8 mouse cellular contexts compared by ENCODE assay signal in the genomic region with DNA sequence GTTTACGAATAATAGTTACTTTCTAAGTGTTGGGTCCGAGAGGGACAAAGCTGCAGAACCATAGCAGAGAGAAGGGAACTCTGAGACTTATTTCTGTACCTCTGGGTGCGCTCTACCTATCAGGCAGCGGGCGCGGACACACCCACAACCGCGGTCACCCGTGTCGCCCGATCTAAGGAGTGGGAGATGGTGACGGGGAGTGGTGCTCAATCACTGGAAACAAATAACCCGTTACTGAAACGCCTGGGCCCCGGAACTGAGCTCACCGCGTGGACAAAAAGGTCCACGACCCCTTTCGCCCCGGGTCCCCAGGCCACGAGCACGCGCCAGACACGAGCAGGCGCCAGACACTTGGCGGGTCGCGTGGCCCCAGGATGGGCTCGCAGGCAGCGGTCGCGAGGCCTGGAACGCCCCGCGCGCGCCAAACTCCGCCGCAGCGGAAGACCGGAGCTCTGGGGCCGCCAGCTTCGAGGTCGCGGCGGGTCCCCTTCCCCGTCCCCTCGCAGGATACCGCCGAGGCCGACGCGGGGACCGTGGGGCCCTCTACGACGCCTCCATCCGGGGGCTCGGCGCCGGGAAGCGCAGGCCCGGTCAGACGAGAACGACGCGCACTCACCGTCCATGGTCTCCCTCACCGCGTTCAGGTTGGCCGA. TPM values are rescaled to one million over a fixed set of nuclear protein-coding genes. Genes with fewer than 3 reads are reported as not detected.
DNase-seq lines count a peak whose midpoint lies in the region; ATAC-seq and TF ChIP-seq lines count a peak whose summit lies in the region.

No protein-coding gene starts in this region.

- WGBS in heart, embryonic 11.5 days (ENCODE audit: insufficient replicate concordance): under 1% methylated on average over 68 of the region's 70 CpGs
- under 1% methylated on average over 70 of the region's 70 CpGs for WGBS in kidney, postnatal 0 days
- under 1% methylated on average over 57 of the region's 70 CpGs for WGBS in midbrain, embryonic 11.5 days

- H3K9ac ChIP-seq in heart, embryonic 11.5 days (ENCODE audit: low read depth, low read length): peak overlapping the region; percentile 95
- H3K9ac ChIP-seq in ES-E14 (ENCODE audit: insufficient read depth, low read depth, low read length, poor library complexity, severe bottlenecking): peak overlapping the region; percentile 96
- H3K9ac ChIP-seq in kidney, postnatal 0 days (ENCODE audit: low read depth, low read length): peak overlapping the region; percentile 96
- H3K9ac ChIP-seq in midbrain, embryonic 11.5 days (ENCODE audit: low read length): peak overlapping the region; percentile 96

- peaks cover 26% of the 10 kb centered on the region for H3K4me1 ChIP-seq in heart, embryonic 11.5 days (ENCODE audit: control insufficient read depth, insufficient read depth, low read length)
- H3K4me1 ChIP-seq in ES-E14 (ENCODE audit: control insufficient read depth in 2 of 2, insufficient read depth in 2 of 2, low read length in 2 of 2, poor library complexity in 1 of 2): peaks cover 0 to 8% of the 10 kb centered on the region in 2 experiments; a peak in 3 of 4 replicates
- peaks cover 50% of the 10 kb centered on the region for H3K4me1 ChIP-seq in erythroblast, embryonic 14.5 days (ENCODE audit: control insufficient read depth)
- peaks cover 13% of the 10 kb centered on the region for H3K4me1 ChIP-seq in kidney, postnatal 0 days (replicated peaks; ENCODE audit: insufficient read depth, low read length)
- H3K4me1 ChIP-seq in midbrain, embryonic 11.5 days (ENCODE audit: control insufficient read depth, insufficient read depth, low read length): peaks cover 20% of the 10 kb centered on the region

- no peaks in the 10 kb centered on the region for H3K27me3 ChIP-seq in heart, embryonic 11.5 days (ENCODE audit: control insufficient read depth, insufficient read depth, low read length)
- H3K27me3 ChIP-seq in erythroblast, embryonic 14.5 days (ENCODE audit: control insufficient read depth): no peaks in the 10 kb centered on the region
- H3K27me3 ChIP-seq in kidney, postnatal 0 days (ENCODE audit: insufficient read depth, low read length): no peaks in the 10 kb centered on the region
- H3K27me3 ChIP-seq in midbrain, embryonic 11.5 days (ENCODE audit: control insufficient read depth, insufficient read depth, low read length): no peaks in the 10 kb centered on the region

- H3K36me3 ChIP-seq in heart, embryonic 11.5 days (ENCODE audit: control insufficient read depth, insufficient read depth, low read length): no peaks in the 10 kb centered on the region
- H3K36me3 ChIP-seq in ES-E14 (ENCODE audit: control insufficient read depth, insufficient read depth, low read length, poor library complexity, severe bottlenecking): no peaks in the 10 kb centered on the region; the same call in 1 of the 2 replicates
- H3K36me3 ChIP-seq in erythroblast, embryonic 14.5 days (ENCODE audit: control insufficient read depth): peaks cover 31% of the 10 kb centered on the region
- H3K36me3 ChIP-seq in kidney, postnatal 0 days (ENCODE audit: insufficient read depth, low read length): no peaks in the 10 kb centered on the region
- H3K36me3 ChIP-seq in midbrain, embryonic 11.5 days (ENCODE audit: control insufficient read depth, insufficient read depth, low read length): no peaks in the 10 kb centered on the region

- peak; percentile 36 for ATAC-seq in heart, embryonic 11.5 days (replicated peaks; ENCODE audit: insufficient number of reproducible peaks, low FRiP score, low TSS enrichment)
- ATAC-seq in kidney, postnatal 0 days (replicated peaks; ENCODE audit: low FRiP score, low read depth): peak; percentile 47
- peak; percentile 14; the same call in 1 of the 2 replicates for ATAC-seq in midbrain, embryonic 11.5 days (ENCODE audit: low FRiP score)

- intact Hi-C loops in heart, postnatal 14 days (cut with DNase I): no loop called here

- no peaks in the 10 kb centered on the region for H3K9me3 ChIP-seq in heart, embryonic 11.5 days (replicated peaks; ENCODE audit: control insufficient read depth, low read length)
- no peaks in the 10 kb centered on the region for H3K9me3 ChIP-seq in ES-E14 (ENCODE audit: control insufficient read depth, insufficient read depth, low read depth, low read length)
- H3K9me3 ChIP-seq in erythroblast, embryonic 14.5 days (ENCODE audit: control insufficient read depth, low read length): no peaks in the 10 kb centered on the region
- H3K9me3 ChIP-seq in kidney, postnatal 0 days (replicated peaks; ENCODE audit: low read length): no peaks in the 10 kb centered on the region
- no peaks in the 10 kb centered on the region for H3K9me3 ChIP-seq in midbrain, embryonic 11.5 days (ENCODE audit: control insufficient read depth, low read length)

- H3K27ac ChIP-seq in heart, embryonic 11.5 days (ENCODE audit: low read depth, low read length): peak overlapping the region; percentile 88
- H3K27ac ChIP-seq in ES-E14 (ENCODE audit: insufficient read depth, low read depth, low read length, poor library complexity, severe bottlenecking): peak overlapping the region; percentile 73
- peak overlapping the region; percentile 93 for H3K27ac ChIP-seq in kidney, postnatal 0 days
- peak overlapping the region; percentile 76 for H3K27ac ChIP-seq in midbrain, embryonic 11.5 days (ENCODE audit: low read depth, low read length)

- no peak for DNase-seq in heart, postnatal 14 days
- no peak for DNase-seq in ES-E14 (ENCODE audit: low read depth, low spot score)
- peak; percentile 53 for DNase-seq in kidney, postnatal 0 days (ENCODE audit: low spot score)
- peak; percentile 89 for DNase-seq in midbrain, embryonic 11.5 days (ENCODE audit: low spot score, missing footprints)
- DNase-seq in thymus, postnatal 0 days (ENCODE audit: low spot score): no peak
- DNase-seq in cerebellum, adult 9-11 months: no peak

- H3K4me2 ChIP-seq in heart, embryonic 11.5 days: peak overlapping the region; percentile 76
- H3K4me2 ChIP-seq in kidney, postnatal 0 days (ENCODE audit: low read length): peak overlapping the region; percentile 84
- H3K4me2 ChIP-seq in midbrain, embryonic 11.5 days: peak overlapping the region; percentile 63

- no peak for TF ChIP-seq CTCF in kidney, postnatal 0 days (IDR thresholded peaks at IDR 0.05; ENCODE audit: low read depth)

- H3K4me3 ChIP-seq in heart, embryonic 11.5 days (ENCODE audit: low read depth, low read length): peak overlapping the region; percentile 87
- peak overlapping the region; percentile 95 to 99 for H3K4me3 ChIP-seq in ES-E14 (ENCODE audit: insufficient read depth in 1 of 2, low read depth in 1 of 2, low read length in 2 of 2, poor library complexity in 1 of 2, severe bottlenecking in 1 of 2)
- peak overlapping the region; percentile 96 for H3K4me3 ChIP-seq in erythroblast, embryonic 14.5 days (replicated peaks)
- peak overlapping the region; percentile 97 for H3K4me3 ChIP-seq in kidney, postnatal 0 days (replicated peaks; ENCODE audit: low read depth, low read length)
- peak overlapping the region; percentile 95 for H3K4me3 ChIP-seq in midbrain, embryonic 11.5 days (ENCODE audit: low read depth, low read length)

- in situ Hi-C loops in ES-E14 (cut with MboI; ENCODE audit: low sequenced_read_pairs in 2 of 2, unreplicated experiment in 2 of 2): no loop called here

RNA-seq across cellular contexts. Expression of a gene that starts 0.4 kb away (rescaled TPM):
- 93.1 and 97.9 TPM in 2 replicates for polyA plus RNA-seq in heart, embryonic 11.5 days (2014; fragmentation: Nextera tagmentation; extraction: Ambion mirVana)
- total RNA-seq in heart, postnatal 14 days (2021): 10 to 100 TPM; 31.9 to 32.1 TPM
- 18.5 and 20.3 TPM in 2 replicates for total RNA-seq in ES-E14 (2012; rRNA removed)
- polyA plus RNA-seq in erythroblast, embryonic 14.5 days (2012): 1.8 and 2.3 TPM in 2 replicates
- polyA plus RNA-seq in kidney, postnatal 0 days (2015; fragmentation: Nextera tagmentation; extraction: Ambion mirVana): 89.9 and 94.8 TPM in 2 replicates
- polyA plus RNA-seq in midbrain, embryonic 11.5 days (2014; fragmentation: Nextera tagmentation; extraction: Ambion mirVana): 111 and 133 TPM in 2 replicates
- 99.9 and 112 TPM in 2 replicates for polyA plus RNA-seq in thymus, postnatal 0 days (2015; fragmentation: Nextera tagmentation; extraction: Ambion mirVana)

RNA-seq across cellular contexts. Expression of a gene that starts 0.5 kb away (rescaled TPM):
- polyA plus RNA-seq in heart, embryonic 11.5 days (2014; fragmentation: Nextera tagmentation; extraction: Ambion mirVana): 51.9 and 52.1 TPM in 2 replicates
- total RNA-seq in heart, postnatal 14 days (2021): 1 to 10 TPM; 2.7 to 3.2 TPM
- 18.0 and 29.3 TPM in 2 replicates for total RNA-seq in ES-E14 (2012; rRNA removed)
- polyA plus RNA-seq in erythroblast, embryonic 14.5 days (2012): 0.42 and 0.48 TPM in 2 replicates
- 26.4 and 28.8 TPM in 2 replicates for polyA plus RNA-seq in kidney, postnatal 0 days (2015; fragmentation: Nextera tagmentation; extraction: Ambion mirVana)
- polyA plus RNA-seq in midbrain, embryonic 11.5 days (2014; fragmentation: Nextera tagmentation; extraction: Ambion mirVana): 64.0 and 66.1 TPM in 2 replicates
- 45.5 and 65.5 TPM in 2 replicates for polyA plus RNA-seq in thymus, postnatal 0 days (2015; fragmentation: Nextera tagmentation; extraction: Ambion mirVana)

RNA-seq across cellular contexts. Expression of a gene that starts 51.4 kb away (rescaled TPM):
- 1.0 and 1.8 TPM in 2 replicates for polyA plus RNA-seq in heart, embryonic 11.5 days (2014; fragmentation: Nextera tagmentation; extraction: Ambion mirVana)
- 1 to 10 TPM; 1.1 to 3.7 TPM for total RNA-seq in heart, postnatal 14 days (2021)
- total RNA-seq in ES-E14 (2012; rRNA removed): 24.3 and 51.0 TPM in 2 replicates
- 0.16 TPM in 1 of 2 replicates, not detected in the other for polyA plus RNA-seq in erythroblast, embryonic 14.5 days (2012)
- 4.4 and 4.8 TPM in 2 replicates for polyA plus RNA-seq in kidney, postnatal 0 days (2015; fragmentation: Nextera tagmentation; extraction: Ambion mirVana)
- 0.76 and 2.0 TPM in 2 replicates for polyA plus RNA-seq in midbrain, embryonic 11.5 days (2014; fragmentation: Nextera tagmentation; extraction: Ambion mirVana)
- polyA plus RNA-seq in thymus, postnatal 0 days (2015; fragmentation: Nextera tagmentation; extraction: Ambion mirVana): 3.9 and 6.2 TPM in 2 replicates

RNA-seq across cellular contexts. Expression of a gene that starts 53.7 kb away (rescaled TPM):
- polyA plus RNA-seq in heart, embryonic 11.5 days (2014; fragmentation: Nextera tagmentation; extraction: Ambion mirVana): 15.8 and 16.7 TPM in 2 replicates
- 1 to 10 TPM; 7.3 to 9.0 TPM for total RNA-seq in heart, postnatal 14 days (2021)
- 12.9 and 15.5 TPM in 2 replicates for total RNA-seq in ES-E14 (2012; rRNA removed)
- 0.01 TPM in 1 of 2 replicates, not detected in the other for polyA plus RNA-seq in erythroblast, embryonic 14.5 days (2012)
- polyA plus RNA-seq in kidney, postnatal 0 days (2015; fragmentation: Nextera tagmentation; extraction: Ambion mirVana): 12.7 and 15.1 TPM in 2 replicates
- polyA plus RNA-seq in midbrain, embryonic 11.5 days (2014; fragmentation: Nextera tagmentation; extraction: Ambion mirVana): 22.8 and 27.1 TPM in 2 replicates
- polyA plus RNA-seq in thymus, postnatal 0 days (2015; fragmentation: Nextera tagmentation; extraction: Ambion mirVana): 13.9 and 14.2 TPM in 2 replicates

RNA-seq across cellular contexts. Expression of a gene that starts 54.1 kb away (rescaled TPM):
- polyA plus RNA-seq in heart, embryonic 11.5 days (2014; fragmentation: Nextera tagmentation; extraction: Ambion mirVana): 27.3 and 31.9 TPM in 2 replicates
- 10 to 100 TPM; 11.9 to 12.0 TPM for total RNA-seq in heart, postnatal 14 days (2021)
- total RNA-seq in ES-E14 (2012; rRNA removed): 42.4 and 45.2 TPM in 2 replicates
- 0.47 and 0.94 TPM in 2 replicates for polyA plus RNA-seq in erythroblast, embryonic 14.5 days (2012)
- 18.6 and 20.2 TPM in 2 replicates for polyA plus RNA-seq in kidney, postnatal 0 days (2015; fragmentation: Nextera tagmentation; extraction: Ambion mirVana)
- 44.9 and 46.0 TPM in 2 replicates for polyA plus RNA-seq in midbrain, embryonic 11.5 days (2014; fragmentation: Nextera tagmentation; extraction: Ambion mirVana)
- polyA plus RNA-seq in thymus, postnatal 0 days (2015; fragmentation: Nextera tagmentation; extraction: Ambion mirVana): 23.9 TPM in 2 replicates

Comparison
In these comparisons a context has a peak if more than half of its experiments do, and no peak if none do; other contexts are left out.
1. DNase-seq: peak in kidney, postnatal 0 days (single experiment) and midbrain, embryonic 11.5 days (single experiment); none in heart, postnatal 14 days (0 of 2), ES-E14 (single experiment), thymus, postnatal 0 days (single experiment) and cerebellum, adult 9-11 months (single experiment).
2. RNA of a gene that starts 0.4 kb away (polyA plus RNA-seq): 99.9 to 112 TPM in thymus, postnatal 0 days, 111 to 133 TPM in midbrain, embryonic 11.5 days, 93.1 to 97.9 TPM in heart, embryonic 11.5 days and 89.9 to 94.8 TPM in kidney, postnatal 0 days; 1.8 to 2.3 TPM in erythroblast, embryonic 14.5 days; every median in the first group is over 10 times any median in the second.
3. RNA of a gene that starts 0.5 kb away (polyA plus RNA-seq): 64.0 to 66.1 TPM in midbrain, embryonic 11.5 days, 45.5 to 65.5 TPM in thymus, postnatal 0 days, 51.9 to 52.1 TPM in heart, embryonic 11.5 days and 26.4 to 28.8 TPM in kidney, postnatal 0 days; 0.42 to 0.48 TPM in erythroblast, embryonic 14.5 days; every median in the first group is over 10 times any median in the second.
4. Peak in every context shown above with its lines, with median percentiles within 50 percentile points of each other: ATAC-seq, H3K27ac ChIP-seq, H3K4me2 ChIP-seq, H3K4me3 ChIP-seq and H3K9ac ChIP-seq.